In the genomic region with DNA sequence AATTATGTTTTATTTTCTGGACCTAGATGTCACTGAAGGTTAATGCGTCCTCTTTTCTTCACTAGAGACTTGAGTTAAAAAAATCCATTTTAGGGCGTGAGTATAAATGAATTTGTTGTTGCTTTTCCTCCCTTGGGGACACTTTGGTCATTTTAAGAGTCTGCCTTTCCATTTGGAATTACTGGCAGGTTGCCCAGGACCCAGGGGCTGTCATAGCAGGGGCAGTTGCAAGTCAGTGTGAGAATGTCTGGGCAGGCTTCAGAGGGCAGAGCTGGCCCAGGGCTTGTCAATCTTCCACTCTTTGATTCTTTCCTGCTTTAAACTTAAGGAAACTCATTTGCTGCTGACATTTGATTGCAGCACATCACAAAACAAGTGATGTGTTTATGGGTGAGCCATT, we compare ENCODE assay signal across 10 mouse cellular contexts. TPM values are rescaled to one million over a fixed set of nuclear protein-coding genes. Genes with fewer than 3 reads are reported as not detected.
DNase-seq lines count a peak whose midpoint lies in the region; ATAC-seq and TF ChIP-seq lines count a peak whose summit lies in the region.
"Had no signal": no experiment of that assay in that cellular context is flagged by ENCODE, and none has a peak within 500 bp of the region (broad histone marks: within the 10 kb centered on the region; RNA-seq: fewer than 3 reads in every experiment).

No protein-coding gene starts in this region.

- peaks cover 9% of the 10 kb centered on the region; the same call in 1 of the 2 replicates for H3K4me1 ChIP-seq in kidney, embryonic 15.5 days
- H3K4me1 ChIP-seq in cerebellum, adult 2 months (ENCODE audit: control insufficient read depth, insufficient read depth, low read length) = no peaks in the 10 kb centered on the region
- H3K4me1 ChIP-seq in kidney, embryonic 16.5 days (ENCODE audit: insufficient read depth, low read length) = peaks cover 4% of the 10 kb centered on the region; the same call in 1 of the 2 replicates
- H3K4me1 ChIP-seq: midbrain, embryonic 10.5 days had no signal

- no peaks in the 10 kb centered on the region for H3K36me3 ChIP-seq in kidney, embryonic 15.5 days
- H3K36me3 ChIP-seq in kidney, embryonic 16.5 days (ENCODE audit: insufficient read depth, low read length) = no peaks in the 10 kb centered on the region

- no peaks in the 10 kb centered on the region for H3K9me3 ChIP-seq in kidney, embryonic 15.5 days (replicated peaks)
- no peaks in the 10 kb centered on the region for H3K9me3 ChIP-seq in kidney, embryonic 16.5 days (ENCODE audit: low read length)
- H3K9me3 ChIP-seq: midbrain, embryonic 10.5 days had no signal

- no peak for ATAC-seq in kidney, embryonic 15.5 days (replicated peaks; ENCODE audit: low FRiP score)
- ATAC-seq in kidney, embryonic 16.5 days (ENCODE audit: low FRiP score, low TSS enrichment) = no peak
- ATAC-seq in CD4-positive, CD25-positive, alpha-beta regulatory T cell, adult 4 months = no peak
- ATAC-seq: hindbrain, embryonic 16.5 days had no signal

- no peaks in the 10 kb centered on the region for H3K27me3 ChIP-seq in kidney, embryonic 15.5 days
- no peaks in the 10 kb centered on the region for H3K27me3 ChIP-seq in cerebellum, adult 2 months (ENCODE audit: control insufficient read depth, insufficient read depth, low read length)
- no peaks in the 10 kb centered on the region for H3K27me3 ChIP-seq in kidney, embryonic 16.5 days (ENCODE audit: insufficient read depth, low read length)

- DNase-seq in kidney, adult 18-20 months = peak; percentile 29
- DNase-seq in adrenal gland, adult 2 months = peak; percentile 30
- peak; percentile 26 to 51 for DNase-seq in cerebellum, adult 2 months
- no peak for DNase-seq in urinary bladder, postnatal 36 days (ENCODE audit: low spot score in 2 of 2)
- DNase-seq: thymus, adult 2 months had no signal

- no peak for TF ChIP-seq CTCF in cerebellum, adult 2 months (IDR thresholded peaks at IDR 0.05; ENCODE audit: borderline replicate concordance, insufficient read depth, low read depth, low read length)

- H3K9ac ChIP-seq in kidney, embryonic 15.5 days = no peak overlapping the region
- no peak overlapping the region for H3K9ac ChIP-seq in kidney, embryonic 16.5 days (replicated peaks; ENCODE audit: low read length)

- H3K27ac ChIP-seq in kidney, embryonic 15.5 days = no peak overlapping the region
- 0 out of 2 replicates have a peak overlapping the region, but pooled peaks have one; percentile 30 for H3K27ac ChIP-seq in cerebellum, adult 2 months (ENCODE audit: insufficient read depth, low read length)
- 0 out of 2 replicates have a peak overlapping the region, but pooled peaks have one; percentile 15 for H3K27ac ChIP-seq in kidney, embryonic 16.5 days (ENCODE audit: low read length)
- H3K27ac ChIP-seq: midbrain, embryonic 10.5 days had no signal

- 32% methylated on average over 2 of the region's 2 CpGs for WGBS in kidney, embryonic 15.5 days
- WGBS in cerebellum, adult 2 months = 66% methylated on average over 2 of the region's 2 CpGs
- WGBS in kidney, embryonic 16.5 days = 30% methylated on average over 2 of the region's 2 CpGs

- no peak overlapping the region for H3K4me3 ChIP-seq in kidney, embryonic 15.5 days (replicated peaks)
- no peak overlapping the region for H3K4me3 ChIP-seq in cerebellum, adult 2 months (replicated peaks; ENCODE audit: insufficient read depth, low read depth, low read length)
- no peak overlapping the region for H3K4me3 ChIP-seq in kidney, embryonic 16.5 days (ENCODE audit: low read length)
- H3K4me3 ChIP-seq: midbrain, embryonic 10.5 days had no signal

- H3K4me2 ChIP-seq in kidney, embryonic 15.5 days = no peak overlapping the region
- no peak overlapping the region for H3K4me2 ChIP-seq in kidney, embryonic 16.5 days (replicated peaks; ENCODE audit: low read depth, low read length)

- TF ChIP-seq POLR2A in cerebellum, adult 2 months (IDR thresholded peaks at IDR 0.05; ENCODE audit: borderline replicate concordance, insufficient read depth, low read length) = no peak

RNA-seq across cellular contexts. Expression of gene Exoc4, which starts 45.7 kb away (rescaled TPM):
- 34.5 and 39.9 TPM in 2 replicates for polyA plus RNA-seq in kidney, embryonic 15.5 days (2015; fragmentation: Nextera tagmentation; extraction: Ambion mirVana)
- total RNA-seq in adrenal gland, adult 2 months (2021) = 10 to 100 TPM; 40.4 to 42.4 TPM
- polyA plus RNA-seq in adrenal gland, adult 2 months (2012; rRNA removed) = 3.5 and 6.0 TPM in 2 replicates
- 23.0 and 23.6 TPM in 2 replicates for polyA plus RNA-seq in cerebellum, adult 2 months (2012; rRNA removed)
- polyA plus RNA-seq in kidney, embryonic 16.5 days (2015; fragmentation: Nextera tagmentation; extraction: Ambion mirVana) = 39.4 and 44.1 TPM in 2 replicates
- polyA plus RNA-seq in CD4-positive, CD25-positive, alpha-beta regulatory T cell, adult 4 months (2017; shearing (Covaris generic)) = 10 to 100 TPM; 60.9 to 70.4 TPM

Comparison
In these comparisons a context has a peak if more than half of its experiments do, and no peak if none do; other contexts are left out.
1. DNase-seq: peak in kidney, adult 18-20 months (single experiment), adrenal gland, adult 2 months (single experiment) and cerebellum, adult 2 months (2 of 2); none in urinary bladder, postnatal 36 days (0 of 2).